Mouse (Mus musculus): ENCODE measurements around the gene Tspan5. TPM values are rescaled to one million over a fixed set of nuclear protein-coding genes. Genes with fewer than 3 reads are reported as not detected.

Tspan5 gene
- polyA plus RNA-seq, 1 experiment from 2014 or later, result 55.3 TPM

DNA sequence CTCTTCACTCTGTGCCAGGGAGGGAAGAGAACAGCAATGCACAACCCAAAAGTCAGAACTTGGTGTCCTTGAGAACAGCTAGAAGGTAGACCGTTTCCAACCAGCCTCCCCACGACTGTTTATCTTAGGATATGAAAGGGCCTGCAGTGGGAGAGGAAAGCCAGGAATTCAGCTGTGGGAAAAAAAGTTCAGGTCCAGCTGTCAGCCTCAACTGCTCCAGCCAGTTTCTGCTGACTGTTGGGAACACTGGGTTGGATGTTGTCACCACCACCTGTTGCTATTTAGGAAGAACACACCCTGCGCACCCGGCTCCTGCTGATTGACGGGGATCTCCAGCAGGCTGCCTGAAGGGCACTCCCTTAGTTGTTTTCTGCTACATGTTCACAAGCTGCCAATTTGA is 19.8 kb upstream of the Tspan5 start:
- Histone ChIP-seq H3K9ac (replicated peaks) (no peak overlapping the region), H3K27me3 (no peaks in the 10 kb centered on the region), H3K4me2 (replicated peaks) (no peak overlapping the region), H3K27ac (replicated peaks) (no peak overlapping the region), H3K36me3 (no peaks in the 10 kb centered on the region), H3K9me3 (no peaks in the 10 kb centered on the region), H3K4me1 (no peaks in the 10 kb centered on the region), H3K4me3 (no peak overlapping the region)
- WGBS, result 90% methylated on average over 5 of the region's 5 CpGs
- no peak for ATAC-seq (ENCODE audit: low FRiP score, low read depth)

DNA sequence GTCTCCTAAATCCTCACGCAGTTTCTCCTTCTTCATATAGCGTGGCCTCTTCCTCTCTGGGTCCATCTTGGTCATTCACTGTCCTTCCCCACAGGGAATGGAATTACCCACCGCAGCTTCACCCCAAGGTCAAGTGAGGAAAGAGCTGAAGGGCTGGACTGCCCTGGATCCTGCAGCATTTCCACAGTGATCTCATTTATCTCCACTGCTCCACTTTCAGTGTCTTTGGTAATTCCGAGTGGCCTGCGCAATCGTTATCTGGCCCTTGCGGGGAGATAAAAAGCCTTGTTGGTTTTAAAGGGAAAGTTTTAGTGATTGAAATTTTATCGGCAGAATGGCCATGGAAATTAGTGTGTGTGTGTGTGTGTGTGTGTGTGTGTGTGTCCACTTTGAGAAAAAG is 14.4 kb upstream of the Tspan5 start:
- Histone ChIP-seq H3K9me3 (no peaks in the 10 kb centered on the region), H3K36me3 (no peaks in the 10 kb centered on the region), H3K4me2 (replicated peaks) (no peak overlapping the region), H3K27me3 (no peaks in the 10 kb centered on the region), H3K4me1 (no peaks in the 10 kb centered on the region), H3K27ac (replicated peaks) (no peak overlapping the region), H3K4me3 (no peak overlapping the region), H3K9ac (replicated peaks) (no peak overlapping the region)
- WGBS, result 92% methylated on average over 8 of the region's 8 CpGs
- ATAC-seq (ENCODE audit: low FRiP score, low read depth), result no peak

DNA sequence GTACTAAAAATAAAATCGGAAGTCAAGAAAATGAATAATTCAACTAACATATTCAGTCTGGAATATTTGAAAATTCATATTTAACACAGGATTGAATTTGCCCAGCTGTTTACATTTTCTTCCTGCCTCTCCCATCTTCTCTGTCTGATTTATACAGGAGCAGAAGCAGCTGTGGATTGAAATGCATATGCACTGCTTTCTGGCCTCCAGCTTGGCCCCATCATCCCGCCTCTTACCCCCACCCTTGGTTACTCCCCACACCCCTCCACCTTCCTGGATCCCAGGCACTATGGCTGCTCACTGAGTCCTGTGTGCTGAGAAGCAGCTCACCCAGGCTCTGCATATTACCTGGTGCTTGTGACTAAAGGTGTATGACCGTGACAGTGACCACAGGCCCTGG is 13.2 kb upstream of the Tspan5 start:
- Histone ChIP-seq H3K9me3 (no peaks in the 10 kb centered on the region), H3K27ac (replicated peaks) (no peak overlapping the region), H3K9ac (replicated peaks) (no peak overlapping the region), H3K4me3 (no peak overlapping the region), H3K27me3 (no peaks in the 10 kb centered on the region), H3K36me3 (no peaks in the 10 kb centered on the region), H3K4me2 (replicated peaks) (no peak overlapping the region), H3K4me1 (no peaks in the 10 kb centered on the region)
- ATAC-seq (ENCODE audit: low FRiP score, low read depth), result no peak
- 88% methylated on average over 3 of the region's 3 CpGs for WGBS

DNA sequence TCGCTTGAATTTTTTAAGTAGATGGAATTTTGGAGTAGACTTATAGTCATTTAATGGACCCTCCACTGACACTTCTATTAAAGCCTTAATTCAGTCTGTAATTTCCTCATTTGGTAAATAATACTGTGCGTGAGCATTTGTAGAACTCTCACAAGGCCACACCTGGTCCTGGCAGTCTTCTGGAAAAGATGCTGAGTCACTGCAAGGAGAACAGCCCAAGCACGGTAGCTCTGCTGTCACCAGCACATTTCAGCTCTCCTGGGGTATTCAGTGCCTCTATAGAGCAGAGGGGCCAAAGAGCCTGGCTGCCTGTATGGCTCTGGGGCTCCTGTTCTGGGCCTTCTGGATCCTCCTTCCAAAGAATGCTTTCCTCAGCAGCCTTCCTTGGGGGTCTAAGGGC is 11.2 kb upstream of the Tspan5 start:
- no peak overlapping the region for H3K4me3 ChIP-seq
- no peaks in the 10 kb centered on the region for H3K27me3 ChIP-seq
- H3K36me3 ChIP-seq, result no peaks in the 10 kb centered on the region
- no peak for ATAC-seq (ENCODE audit: low FRiP score, low read depth)
- H3K27ac ChIP-seq (replicated peaks), result no peak overlapping the region
- WGBS, result 70% methylated on average over 3 of the region's 3 CpGs
- H3K9me3 ChIP-seq, result no peaks in the 10 kb centered on the region
- no peak overlapping the region for H3K4me2 ChIP-seq (replicated peaks)
- no peaks in the 10 kb centered on the region for H3K4me1 ChIP-seq
- no peak overlapping the region for H3K9ac ChIP-seq (replicated peaks)

DNA sequence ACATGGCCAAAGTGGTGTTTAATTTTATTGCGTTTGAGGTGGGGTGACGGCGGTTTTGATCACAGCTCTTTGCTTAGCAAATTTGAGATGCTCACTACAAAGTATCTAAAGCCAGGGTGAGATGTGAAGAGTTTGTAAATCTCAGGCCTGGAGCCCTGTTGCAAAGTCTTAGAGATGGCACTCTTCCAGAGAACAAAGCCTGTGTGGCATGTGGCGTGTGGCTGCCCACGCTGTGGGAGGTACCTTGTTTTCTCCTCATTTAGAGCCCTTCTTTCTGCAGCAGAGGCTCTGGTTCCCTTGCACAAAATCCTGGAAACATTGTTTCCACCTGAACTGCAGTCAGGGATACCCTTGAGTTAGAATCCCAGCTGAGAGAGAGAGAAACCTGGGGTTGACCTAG is 6.2 kb upstream of the Tspan5 start:
- no peaks in the 10 kb centered on the region for H3K36me3 ChIP-seq
- no peaks in the 10 kb centered on the region for H3K4me1 ChIP-seq
- 95% methylated on average over 5 of the region's 5 CpGs for WGBS
- H3K4me2 ChIP-seq (replicated peaks), result no peak overlapping the region
- no peaks in the 10 kb centered on the region for H3K9me3 ChIP-seq
- H3K27ac ChIP-seq (replicated peaks), result no peak overlapping the region
- no peak overlapping the region for H3K4me3 ChIP-seq
- H3K9ac ChIP-seq (replicated peaks), result no peak overlapping the region
- H3K27me3 ChIP-seq, result peaks cover 10% of the 10 kb centered on the region
- no peak for ATAC-seq (ENCODE audit: low FRiP score, low read depth)

DNA sequence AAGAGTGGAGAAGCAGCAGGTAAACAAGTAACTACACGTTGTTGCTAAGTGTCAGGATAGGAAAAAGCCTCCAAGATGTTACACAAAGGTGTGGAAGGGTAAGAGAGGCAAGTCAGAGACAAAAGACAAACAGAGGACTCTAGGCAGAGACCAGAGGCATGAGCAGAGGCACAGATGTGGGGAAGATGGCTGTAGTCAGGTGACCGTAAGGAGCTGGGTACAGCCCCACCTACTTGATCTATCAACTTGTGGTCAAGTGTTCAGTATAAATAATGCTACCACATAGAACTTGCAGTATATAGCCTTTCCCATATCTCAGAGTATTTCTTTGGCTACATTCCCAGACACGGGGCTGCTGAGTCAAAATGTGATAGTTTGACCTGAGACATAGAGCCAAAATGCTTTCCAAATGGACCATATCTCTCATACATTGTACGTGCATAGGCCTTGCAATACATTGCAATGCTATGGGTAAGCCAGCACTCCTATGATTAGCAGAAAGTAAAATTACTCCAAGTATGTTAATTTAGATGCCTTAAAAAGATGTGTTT is 2.8 kb upstream of the Tspan5 start:
- Histone ChIP-seq H3K4me1 (peaks cover 13% of the 10 kb centered on the region), H3K4me2 (replicated peaks) (no peak overlapping the region), H3K4me3 (no peak overlapping the region), H3K27me3 (peaks cover 16% of the 10 kb centered on the region), H3K27ac (replicated peaks) (no peak overlapping the region), H3K9me3 (no peaks in the 10 kb centered on the region), H3K36me3 (no peaks in the 10 kb centered on the region), H3K9ac (replicated peaks) (no peak overlapping the region)
- ATAC-seq (ENCODE audit: low FRiP score, low read depth), result no peak
- 87% methylated on average over 4 of the region's 4 CpGs for WGBS

DNA sequence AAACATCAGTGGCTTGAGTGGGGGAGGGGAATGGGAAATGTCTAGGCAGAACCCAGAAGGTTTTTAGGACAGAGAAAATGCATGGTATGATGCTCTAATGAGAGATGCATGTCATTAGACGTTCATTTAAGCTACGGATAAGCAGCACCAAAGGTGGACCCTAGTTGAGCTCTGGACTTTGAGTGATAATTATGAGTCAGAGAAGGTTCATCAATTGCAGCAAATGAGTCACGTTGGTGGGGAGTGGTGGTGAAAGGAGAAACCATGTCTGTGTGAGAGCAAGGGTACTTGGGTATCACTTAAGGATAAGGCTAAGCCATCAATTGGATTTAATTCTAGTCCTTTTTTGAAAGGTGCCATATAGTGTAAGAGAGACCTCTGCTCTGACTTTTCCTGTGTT is 1.7 kb upstream of the Tspan5 start:
- 91% methylated on average over 3 of the region's 3 CpGs for WGBS
- Histone ChIP-seq H3K4me3 (no peak overlapping the region), H3K27me3 (peaks cover 16% of the 10 kb centered on the region), H3K4me2 (replicated peaks) (no peak overlapping the region), H3K9ac (replicated peaks) (no peak overlapping the region), H3K36me3 (no peaks in the 10 kb centered on the region), H3K27ac (replicated peaks) (no peak overlapping the region), H3K9me3 (no peaks in the 10 kb centered on the region), H3K4me1 (peaks cover 18% of the 10 kb centered on the region)
- ATAC-seq (ENCODE audit: low FRiP score, low read depth), result no peak

DNA sequence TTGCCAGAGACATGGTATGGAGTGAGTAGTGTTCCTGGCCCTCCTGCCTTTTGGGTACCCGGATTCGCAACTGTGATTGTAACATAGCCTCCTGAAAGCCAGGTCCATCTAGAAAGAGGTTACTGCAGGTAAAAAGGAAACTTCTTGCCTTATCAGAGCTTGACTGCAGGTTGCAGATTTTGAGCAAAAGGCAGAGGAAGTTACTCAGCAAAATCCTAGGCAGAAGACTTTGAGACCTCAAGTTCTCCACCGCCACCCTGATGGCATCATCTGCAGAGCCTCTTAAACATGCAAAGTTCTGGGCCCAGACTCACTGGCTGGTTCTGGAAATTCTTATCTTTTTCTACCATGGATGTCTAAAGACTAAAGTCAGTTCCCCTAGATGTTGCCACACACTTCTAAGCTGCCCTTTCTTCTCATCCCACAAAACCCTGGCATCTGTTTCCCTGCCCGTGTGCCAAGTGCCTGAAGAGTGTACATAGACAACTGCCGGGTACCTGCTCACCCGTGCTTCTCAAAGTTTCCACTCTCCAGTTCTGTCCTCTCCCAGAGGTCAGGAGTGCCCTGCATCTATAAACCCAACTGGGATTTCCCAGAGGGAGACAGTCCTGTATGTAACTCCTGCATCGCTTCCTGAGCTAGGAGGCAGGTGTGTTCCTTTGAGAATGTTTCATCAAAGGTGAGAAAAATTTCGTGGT is 1.0 kb upstream of the Tspan5 start:
- H3K9ac ChIP-seq (replicated peaks), result 0 out of 2 replicates have a peak overlapping the region, but pooled peaks have one; percentile 89

DNA sequence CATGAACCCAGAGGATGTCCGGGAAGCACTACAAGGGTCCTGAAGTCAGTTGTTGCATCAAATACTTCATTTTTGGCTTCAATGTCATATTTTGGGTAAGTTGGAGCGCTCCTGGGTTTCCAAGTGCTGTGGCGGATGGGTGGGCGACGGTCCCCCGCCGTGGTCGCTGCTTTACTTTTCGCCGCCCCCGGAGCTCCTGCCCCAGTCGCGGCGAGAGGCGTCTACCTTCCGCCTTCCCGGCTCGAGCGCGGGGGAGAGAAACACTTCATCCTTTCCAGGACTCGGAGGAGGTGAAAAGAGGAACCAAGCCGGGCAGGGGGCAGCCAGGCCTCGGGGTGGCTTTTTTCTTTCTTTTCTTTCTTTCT is 553 bp downstream of the Tspan5 start:
- peak; percentile 17; the same call in 1 of the 2 replicates for ATAC-seq (ENCODE audit: low FRiP score, low read depth)
- Histone ChIP-seq H3K4me3 (peak overlapping the region; percentile 87), H3K4me2 (replicated peaks) (peak overlapping the region; percentile 75), H3K9me3 (no peaks in the 10 kb centered on the region), H3K9ac (replicated peaks) (peak overlapping the region; percentile 89), H3K4me1 (peaks cover 20% of the 10 kb centered on the region), H3K27ac (replicated peaks) (peak overlapping the region; percentile 89), H3K27me3 (peaks cover 16% of the 10 kb centered on the region), H3K36me3 (no peaks in the 10 kb centered on the region)
- WGBS, result under 1% methylated on average over 23 of the region's 23 CpGs

More for the DNA sequence above, 1.0 kb upstream of the Tspan5 start:
- ATAC-seq (ENCODE audit: low FRiP score, low read depth), result no peak
- H3K4me3 ChIP-seq, result peak overlapping the region; percentile 87
- H3K4me1 ChIP-seq, result peaks cover 20% of the 10 kb centered on the region
- H3K9me3 ChIP-seq, result no peaks in the 10 kb centered on the region
- H3K4me2 ChIP-seq (replicated peaks), result peak overlapping the region; percentile 75
- WGBS, result 69% methylated on average over 8 of the region's 8 CpGs
- H3K27me3 ChIP-seq, result peaks cover 16% of the 10 kb centered on the region
- H3K27ac ChIP-seq (replicated peaks), result peak overlapping the region; percentile 89; the same call in 1 of the 2 replicates
- H3K36me3 ChIP-seq, result no peaks in the 10 kb centered on the region

DNA sequence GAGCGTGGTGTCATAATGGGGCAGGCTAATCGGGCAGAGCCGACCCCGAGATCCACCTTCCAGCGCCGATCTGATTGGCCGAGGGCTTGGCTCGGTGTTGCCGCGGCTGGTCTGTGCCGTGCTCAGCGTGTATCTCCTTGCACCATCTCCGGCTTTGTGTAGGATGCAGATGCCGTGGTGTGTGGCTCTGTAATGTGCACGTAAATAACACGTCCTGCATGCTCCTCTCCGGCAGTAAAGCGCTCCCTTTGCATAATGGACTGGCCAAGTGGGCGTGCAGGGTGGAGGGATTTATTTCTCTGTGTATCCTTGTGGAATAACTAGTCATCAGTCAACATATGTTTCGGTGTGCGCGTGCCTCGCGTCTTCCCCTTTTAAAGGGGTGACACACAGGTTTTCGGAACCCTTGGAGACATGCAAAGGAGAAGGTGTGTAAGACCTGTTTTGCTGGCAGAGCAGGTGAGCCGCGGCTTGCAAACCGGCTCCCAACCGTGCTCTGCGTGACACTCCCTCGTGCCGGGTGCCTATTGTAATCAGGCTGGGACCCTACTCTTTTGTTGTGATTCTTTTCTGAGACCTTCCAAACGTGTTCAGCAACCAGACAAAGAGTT is 1.2 kb downstream of the Tspan5 start:
- under 1% methylated on average over 33 of the region's 33 CpGs for WGBS
- no peaks in the 10 kb centered on the region for H3K36me3 ChIP-seq
- no peaks in the 10 kb centered on the region for H3K9me3 ChIP-seq
- H3K9ac ChIP-seq (replicated peaks), result peak overlapping the region; percentile 89
- peaks cover 16% of the 10 kb centered on the region for H3K27me3 ChIP-seq
- H3K4me1 ChIP-seq, result peaks cover 20% of the 10 kb centered on the region
- peak overlapping the region; percentile 89 for H3K27ac ChIP-seq (replicated peaks)
- H3K4me2 ChIP-seq (replicated peaks), result peak overlapping the region; percentile 75
- peak overlapping the region; percentile 87 for H3K4me3 ChIP-seq
- peak; percentile 91 for ATAC-seq (ENCODE audit: low FRiP score, low read depth)

DNA sequence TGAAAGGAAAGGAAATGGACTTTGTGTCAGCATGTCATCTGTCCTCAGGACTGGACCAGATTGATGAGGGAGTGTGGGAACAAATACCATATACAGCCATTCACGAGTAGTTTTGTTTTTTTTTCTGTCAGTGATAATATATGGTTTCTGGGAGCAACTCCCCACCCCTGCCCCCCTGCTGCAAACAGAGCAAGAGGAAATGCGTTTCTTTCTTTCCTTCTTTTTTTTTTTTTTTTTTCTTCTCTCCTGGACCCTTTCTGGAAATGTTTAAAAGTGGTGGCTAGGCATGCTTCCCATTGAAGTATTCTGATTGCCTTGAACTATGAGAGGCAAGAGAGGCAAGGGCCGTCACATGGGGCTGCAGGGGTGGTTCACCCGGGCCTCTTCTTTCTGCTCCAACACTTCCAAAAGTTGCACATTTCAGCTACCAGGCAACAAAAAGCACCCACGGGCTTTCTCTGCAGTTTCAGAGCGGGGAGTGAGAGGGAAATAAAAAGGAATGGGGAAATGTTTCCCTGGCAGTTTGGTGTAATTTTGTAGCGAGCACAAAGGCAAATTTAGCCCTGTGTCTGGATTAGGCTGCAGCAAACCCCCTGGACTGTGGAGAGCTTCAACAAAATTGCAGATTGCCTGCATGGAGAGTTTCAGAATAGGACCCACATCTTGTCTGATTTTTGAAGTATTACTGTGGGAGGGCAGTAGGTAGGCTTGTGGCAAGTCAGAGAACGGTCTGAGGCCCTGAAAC is 2.2 kb downstream of the Tspan5 start:
- Histone ChIP-seq H3K4me1 (peaks cover 20% of the 10 kb centered on the region), H3K9ac (replicated peaks) (peak overlapping the region; percentile 89), H3K4me3 (peak overlapping the region; percentile 87), H3K9me3 (no peaks in the 10 kb centered on the region), H3K27ac (replicated peaks) (peak overlapping the region; percentile 30; the same call in 1 of the 2 replicates), H3K27me3 (peaks cover 16% of the 10 kb centered on the region), H3K36me3 (no peaks in the 10 kb centered on the region), H3K4me2 (replicated peaks) (peak overlapping the region; percentile 75)
- ATAC-seq (ENCODE audit: low FRiP score, low read depth), result no peak
- 28% methylated on average over 8 of the region's 8 CpGs for WGBS

DNA sequence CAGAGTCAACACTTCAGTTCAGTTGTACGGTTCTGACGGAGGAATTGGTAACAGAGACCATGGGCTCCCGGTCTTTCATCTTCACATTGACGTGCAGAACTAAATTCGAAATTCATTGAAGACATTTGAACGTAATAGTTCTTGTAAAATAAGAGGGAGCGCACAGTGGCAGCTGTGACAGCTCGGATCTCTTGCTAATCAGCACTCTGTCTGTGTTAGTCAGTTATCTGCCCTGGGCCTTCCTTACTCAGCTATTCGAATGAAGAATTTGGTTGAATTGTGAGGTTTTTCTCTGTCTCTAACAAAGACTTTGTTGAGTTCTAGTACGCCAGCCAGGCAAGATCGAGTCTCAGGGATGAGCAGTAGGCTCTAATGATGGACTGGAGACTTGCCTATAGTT is 3.1 kb downstream of the Tspan5 start:
- ATAC-seq (ENCODE audit: low FRiP score, low read depth), result no peak
- Histone ChIP-seq H3K4me1 (peaks cover 20% of the 10 kb centered on the region), H3K4me3 (no peak overlapping the region), H3K27ac (replicated peaks) (no peak overlapping the region), H3K4me2 (replicated peaks) (0 out of 2 replicates have a peak overlapping the region, but pooled peaks have one; percentile 75), H3K27me3 (peaks cover 14% of the 10 kb centered on the region), H3K9me3 (no peaks in the 10 kb centered on the region), H3K9ac (replicated peaks) (no peak overlapping the region), H3K36me3 (no peaks in the 10 kb centered on the region)
- WGBS, result 83% methylated on average over 11 of the region's 11 CpGs
